Mouse (Mus musculus) monocyte, adult 5-6 weeks (primary cell): ENCODE measurements around the gene Pitpnc1. TPM values are rescaled to one million over a fixed set of nuclear protein-coding genes. Genes with fewer than 3 reads are reported as not detected.
A peak's percentile ranks its signal among the peaks of the same experiment; 100 is the strongest.

ENCODE experiments used
- ATAC-seq: fragments of 153-309, 156-312 bp; replicated peaks from 2 replicates; pipeline ENCODE4 v1.8.0; 2017; ENCODE audit warnings: mild to moderate bottlenecking; ENCODE audit not compliant: low TSS enrichment, insufficient number of reproducible peaks, severe bottlenecking, poor library complexity, low FRiP score
- total RNA-seq: library from RNA; stranded (forward); fragments of 200-1000, 200-491, 200-594 nt; gene quantifications from 3 replicates; pipeline ENCODE4 v1.2.3, GENCODE M21; 2017

Pitpnc1 gene
- total RNA-seq, 1 experiment from 2014 or later = 18.5 TPM

DNA sequence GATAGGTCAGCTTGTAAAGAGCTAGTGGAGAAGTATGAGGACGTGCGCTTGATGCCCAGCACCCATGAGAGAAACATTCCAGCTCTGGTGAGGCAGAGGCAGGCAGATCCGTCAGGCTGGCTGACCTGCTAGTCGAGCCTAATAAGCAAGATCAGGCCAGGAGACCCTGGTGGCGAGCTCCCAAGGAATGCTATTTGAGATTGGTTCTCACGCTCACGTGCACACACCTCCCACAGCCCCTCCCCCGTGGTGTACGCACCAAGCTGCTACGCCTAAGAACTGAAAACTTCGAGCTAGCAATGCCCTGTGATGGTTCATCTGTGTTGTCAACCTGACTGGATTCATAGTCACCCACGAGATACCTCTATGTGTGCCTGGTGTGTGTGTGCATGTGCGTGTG, 148.3 kb downstream of the Pitpnc1 start:
- ATAC-seq = no peak

DNA sequence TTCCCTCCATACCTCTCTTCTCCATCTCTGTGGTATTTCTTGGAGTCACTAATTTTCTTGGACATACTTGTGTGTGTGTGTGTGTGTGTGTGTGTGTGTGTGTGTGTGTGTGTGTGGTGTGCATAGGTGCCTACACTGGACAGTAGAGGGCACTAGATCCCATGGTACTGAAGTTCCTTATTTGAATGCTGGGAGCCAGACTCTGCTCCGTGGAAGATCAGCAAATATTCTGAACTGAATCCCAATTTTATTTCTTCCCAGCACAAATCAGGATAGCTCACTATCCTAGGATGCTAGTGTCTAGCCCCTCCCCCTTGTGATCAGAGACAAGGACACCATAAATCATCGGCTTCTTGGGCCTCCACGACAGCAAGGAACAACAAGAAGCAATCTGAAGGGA, 148.7 kb downstream of the Pitpnc1 start:
- ATAC-seq = no peak

DNA sequence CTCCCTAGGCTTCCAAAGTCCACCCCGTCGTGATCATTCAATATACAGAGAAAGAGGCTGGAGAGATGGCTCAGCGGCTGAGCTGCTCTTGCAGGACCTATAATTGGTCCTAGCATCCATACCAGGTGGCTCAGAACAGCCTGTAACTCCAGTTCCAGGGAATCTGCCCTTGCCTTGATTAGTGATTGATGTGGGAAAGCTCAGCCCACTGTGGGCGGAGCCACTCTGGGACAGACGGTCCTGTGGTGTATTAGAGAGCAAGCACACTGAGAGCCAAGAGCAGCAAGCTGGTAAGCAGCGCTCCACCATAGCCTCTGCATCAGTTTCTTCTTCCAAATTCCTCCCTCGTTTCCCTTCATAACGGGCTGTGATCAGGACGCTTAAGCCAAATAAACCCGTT, 150.6 kb downstream of the Pitpnc1 start:
- ATAC-seq = no peak

DNA sequence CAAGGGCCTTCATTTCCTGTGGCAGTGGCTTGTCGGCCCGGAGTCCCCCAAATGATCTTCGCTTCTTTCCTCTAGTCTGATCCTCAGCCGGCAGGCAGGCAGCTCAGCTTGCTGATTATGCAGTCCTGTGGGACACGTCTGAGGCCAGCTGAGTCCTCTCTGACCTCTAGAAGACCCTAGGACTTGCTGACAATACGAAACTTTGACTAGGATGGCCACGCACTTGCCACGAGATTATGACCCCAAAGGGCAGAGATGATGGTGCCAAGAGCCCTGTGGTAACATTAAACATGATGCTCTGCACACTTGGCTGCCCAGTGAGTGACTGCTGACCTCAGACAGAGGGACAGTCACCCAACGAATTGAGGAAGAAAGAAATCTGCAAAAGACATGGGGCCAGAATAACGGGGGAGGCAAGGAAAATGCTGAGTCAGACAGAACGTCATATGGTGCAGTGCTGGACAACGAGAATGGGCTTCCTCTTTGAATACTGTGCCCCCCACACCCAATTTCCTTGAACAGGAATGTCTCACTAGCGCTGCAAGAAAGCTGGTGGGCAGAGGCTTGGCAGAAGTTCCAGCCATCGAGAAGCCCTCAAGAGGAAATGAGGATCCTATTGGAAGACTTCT, 152.7 kb downstream of the Pitpnc1 start:
- ATAC-seq = no peak

DNA sequence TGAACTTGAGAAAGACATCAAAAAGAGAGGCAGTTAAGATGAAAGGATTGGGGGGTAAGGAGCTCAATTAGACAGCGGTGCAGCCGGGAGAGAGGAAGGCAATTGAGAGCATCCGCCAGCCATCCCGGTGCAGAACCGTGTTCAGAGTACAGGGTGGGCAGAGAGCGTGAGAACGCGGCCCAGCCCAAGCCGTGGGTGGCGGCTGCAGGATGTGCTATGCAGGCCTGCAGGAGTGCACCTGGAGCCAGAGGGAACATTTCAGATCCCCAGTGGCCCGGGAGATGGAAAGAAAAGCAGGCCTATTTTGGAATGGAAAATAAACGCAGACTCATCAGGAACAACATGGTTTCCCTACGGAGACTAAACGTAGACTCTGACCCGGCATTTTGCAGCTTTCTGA, 155.0 kb downstream of the Pitpnc1 start:
- ATAC-seq = no peak

DNA sequence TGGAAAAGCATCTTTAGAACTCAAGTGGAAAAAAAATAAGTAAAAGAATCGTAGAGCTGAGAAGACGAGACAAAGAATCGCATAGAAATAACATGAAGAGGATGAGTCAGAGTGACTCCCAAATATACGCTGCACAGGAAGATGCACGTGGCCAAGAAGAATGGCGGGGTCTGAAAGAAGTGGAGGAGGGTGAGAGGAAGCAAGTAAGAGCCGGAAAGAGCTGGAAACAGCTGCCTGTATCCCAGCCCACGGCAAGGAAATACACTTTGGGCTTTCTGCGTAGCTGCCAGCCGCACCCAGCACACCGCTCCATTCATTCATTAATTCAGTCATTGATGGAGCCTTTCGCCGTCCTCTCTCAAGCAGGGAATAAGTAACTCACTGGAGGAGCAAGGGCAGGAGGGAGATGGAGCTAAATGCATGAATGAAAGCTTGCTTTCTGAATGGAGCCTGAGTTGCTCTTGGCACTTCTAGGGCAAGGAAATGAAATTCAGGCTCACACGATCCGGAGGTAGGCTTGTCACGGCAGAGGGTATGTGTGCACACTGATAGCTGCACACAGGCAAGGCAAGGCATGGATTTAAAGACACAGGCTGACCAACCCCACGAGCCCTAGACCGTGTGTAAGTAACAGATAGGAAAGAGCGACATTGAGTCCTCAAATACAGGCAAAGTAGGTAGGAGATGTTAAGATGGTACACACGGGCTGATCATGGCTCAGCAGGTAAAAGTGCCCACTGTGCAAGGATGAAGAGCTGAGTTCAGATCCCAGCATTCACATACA, 160.0 kb downstream of the Pitpnc1 start:
- no peak for ATAC-seq

DNA sequence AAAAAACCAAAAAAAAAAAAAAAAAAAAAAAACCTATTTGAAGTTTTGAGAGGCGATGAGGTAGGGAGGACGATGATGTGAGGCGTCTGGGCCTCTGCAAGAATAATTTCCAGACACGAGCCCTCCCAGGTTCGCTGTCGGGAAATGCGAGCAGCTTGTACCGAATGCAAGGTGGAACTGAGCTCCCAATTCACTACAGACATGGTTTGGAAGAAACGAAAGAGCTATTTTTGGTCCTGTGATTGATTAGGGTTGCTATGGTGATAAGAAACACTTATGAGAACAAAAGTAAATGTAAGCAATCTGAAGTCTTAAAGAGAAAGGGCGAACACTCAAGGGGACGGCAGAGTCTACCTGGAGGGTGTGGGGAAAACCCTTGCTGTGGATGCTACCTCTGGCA, 164.3 kb downstream of the Pitpnc1 start:
- no peak for ATAC-seq

DNA sequence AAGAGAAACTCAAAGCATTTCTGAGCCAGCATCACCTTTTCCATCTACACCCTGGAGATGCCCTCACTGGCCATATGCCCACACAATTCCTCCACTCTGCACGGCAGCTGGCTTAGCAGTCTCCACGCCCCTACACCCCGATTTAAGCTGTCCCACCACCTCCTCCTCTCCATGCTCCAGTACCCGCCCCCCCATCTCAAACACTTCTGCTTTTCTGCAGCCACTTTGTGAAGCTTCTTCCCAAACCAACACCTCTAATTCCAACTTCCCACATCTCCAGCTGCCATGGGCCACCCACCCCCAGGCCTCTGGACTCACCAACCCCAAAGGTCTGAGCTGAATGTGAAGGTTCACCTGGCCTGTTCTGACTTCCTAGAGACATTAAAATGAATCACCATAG, 168.4 kb downstream of the Pitpnc1 start:
- ATAC-seq = no peak

DNA sequence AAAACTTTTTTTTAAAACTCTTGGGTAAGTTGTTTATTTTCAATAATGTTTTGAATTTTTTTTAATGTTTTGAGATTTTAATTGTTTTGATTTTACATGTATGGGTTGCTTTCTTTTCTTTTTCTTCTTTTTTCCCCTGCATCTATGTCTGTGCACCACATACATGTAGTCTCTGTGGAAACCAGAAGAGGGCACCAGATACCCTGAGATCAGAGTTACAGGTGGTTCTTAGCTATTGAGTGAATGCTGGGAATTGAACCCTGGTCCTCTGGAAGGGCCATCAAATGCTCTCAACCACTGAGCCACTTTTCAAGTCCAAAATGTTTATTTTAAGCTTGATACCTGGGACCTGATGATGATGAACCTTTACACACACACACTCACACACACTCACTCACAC, 170.3 kb downstream of the Pitpnc1 start:
- ATAC-seq = no peak

DNA sequence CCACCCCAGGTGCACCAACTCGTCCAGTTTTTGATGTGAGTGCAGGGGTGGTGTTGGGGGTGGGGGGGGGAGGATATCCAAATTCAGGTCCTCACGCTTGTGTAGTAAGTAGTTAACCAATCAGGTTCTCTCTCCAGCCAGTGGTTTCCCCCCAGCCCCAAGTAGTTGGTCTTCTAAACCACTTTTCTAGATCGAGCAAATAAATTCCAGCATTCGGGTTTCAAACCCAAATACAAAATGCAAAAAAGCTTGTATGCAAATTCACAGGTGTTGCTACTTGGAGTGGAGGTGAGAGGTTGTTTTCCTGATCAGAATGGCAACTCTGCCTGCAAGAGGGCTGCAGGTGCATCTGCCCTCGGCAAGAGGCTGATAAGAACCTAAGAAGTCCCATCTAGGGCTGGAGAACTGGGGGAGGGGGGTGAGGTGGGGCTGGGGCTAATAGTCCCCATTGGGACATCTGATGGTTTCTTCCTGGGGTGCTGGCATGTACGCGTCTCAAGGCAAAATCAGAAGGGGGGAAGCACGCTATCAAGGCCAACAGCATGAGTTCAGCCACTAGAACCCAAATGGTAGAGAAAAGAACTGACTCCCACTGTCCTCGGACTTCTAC, 170.9 kb downstream of the Pitpnc1 start:
- no peak for ATAC-seq

DNA sequence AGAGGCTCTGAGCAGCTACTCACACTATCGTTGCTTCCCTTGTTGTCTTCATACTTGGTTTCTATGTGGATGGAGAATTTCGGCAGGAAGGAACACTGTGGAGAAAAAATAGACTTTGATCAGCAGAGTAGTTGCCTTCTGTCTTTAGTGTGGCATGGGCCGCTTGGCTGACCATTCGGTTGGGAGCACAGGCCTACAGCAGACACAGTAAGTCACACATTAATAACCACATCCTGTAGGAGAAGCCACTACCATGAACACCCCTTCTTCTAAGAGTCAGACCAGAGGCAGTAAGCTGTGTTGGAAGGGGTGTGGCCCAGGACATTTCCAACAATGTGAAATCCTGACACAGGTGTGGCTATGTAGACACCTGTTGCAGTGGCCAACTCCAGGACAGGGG, 174.3 kb downstream of the Pitpnc1 start:
- ATAC-seq = peak; percentile 50; the same call in 1 of the 2 replicates

DNA sequence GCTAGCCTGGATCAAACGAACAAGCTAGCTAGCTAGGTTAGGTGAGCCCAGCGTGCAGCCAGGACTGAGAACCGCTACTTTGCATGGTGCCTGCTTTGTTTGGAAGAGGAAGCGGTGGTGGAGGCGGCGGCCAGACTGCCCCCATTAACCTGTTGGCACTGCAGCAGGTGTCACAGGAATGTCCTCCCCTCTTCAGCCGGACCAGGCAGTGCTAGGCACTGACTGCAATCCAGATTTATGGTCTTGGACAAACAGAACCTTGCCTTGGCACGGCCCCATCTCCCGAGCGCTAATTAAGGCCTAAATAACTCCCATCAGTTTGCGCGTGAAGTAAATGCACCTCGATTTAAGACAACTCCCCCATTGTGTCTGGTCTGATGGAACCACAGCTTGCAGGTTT, 178.5 kb downstream of the Pitpnc1 start:
- ATAC-seq = no peak

DNA sequence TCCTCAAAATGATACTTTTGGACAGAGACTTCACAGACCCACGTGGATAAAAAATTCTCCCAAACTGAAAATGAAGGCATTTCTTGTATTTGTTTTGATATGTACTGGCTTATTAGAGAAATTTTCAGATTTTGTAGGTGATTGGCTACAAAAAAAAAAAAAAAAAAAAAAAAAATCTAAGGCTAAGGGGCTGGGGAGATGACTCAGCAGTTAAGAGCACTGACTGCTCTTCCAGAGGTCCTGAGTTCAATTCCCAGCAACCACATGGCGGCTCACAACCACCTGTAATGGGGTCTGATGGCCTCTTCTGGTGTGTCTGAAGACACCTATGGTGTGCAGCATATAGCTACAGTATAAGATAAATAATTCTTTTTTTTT, 182.3 kb downstream of the Pitpnc1 start:
- no peak for ATAC-seq

DNA sequence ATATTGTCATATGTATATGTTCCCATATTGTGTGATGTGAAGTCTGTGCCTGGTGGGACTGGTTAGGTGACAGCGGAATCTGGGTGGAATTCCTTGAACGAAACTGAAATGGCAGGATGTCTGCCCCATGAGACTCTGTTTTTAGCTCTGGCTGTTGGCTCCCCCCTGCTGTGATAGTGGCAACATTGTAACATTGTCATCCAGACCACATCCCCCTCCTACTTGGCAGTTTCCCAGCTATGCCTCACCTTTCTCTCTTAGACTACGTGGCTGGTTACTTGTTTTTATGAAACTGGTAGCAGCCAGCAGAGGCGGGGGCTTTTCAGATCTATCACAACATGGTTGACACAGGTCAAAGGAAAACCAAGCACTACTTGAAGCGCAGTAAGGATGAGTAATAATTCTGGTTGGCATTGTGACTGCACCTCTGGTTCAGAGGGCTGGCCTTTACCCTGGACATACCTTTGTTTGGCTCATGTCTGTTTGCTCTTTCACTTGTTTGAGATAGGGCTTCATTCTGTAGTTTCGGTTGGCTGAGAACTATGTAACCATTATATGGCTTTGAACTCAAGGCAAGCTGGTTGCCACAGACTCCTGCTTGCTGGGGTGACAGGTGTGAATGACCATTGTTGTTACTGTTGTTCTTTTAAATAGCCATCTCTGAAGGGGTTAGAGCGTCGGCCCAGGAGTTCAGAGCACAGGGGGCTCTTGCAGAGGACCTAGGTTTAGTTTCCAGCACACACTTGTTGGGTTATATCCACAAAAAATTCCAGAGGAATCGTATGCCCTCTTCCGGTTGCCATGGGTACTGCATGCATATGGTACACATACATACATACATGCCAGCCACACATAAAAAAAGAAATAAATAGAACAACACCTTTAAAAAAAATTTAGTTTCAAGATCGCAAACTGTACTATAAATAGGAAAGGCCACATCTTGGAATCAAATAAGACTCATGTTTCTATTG, 183.0 kb downstream of the Pitpnc1 start:
- no peak for ATAC-seq

DNA sequence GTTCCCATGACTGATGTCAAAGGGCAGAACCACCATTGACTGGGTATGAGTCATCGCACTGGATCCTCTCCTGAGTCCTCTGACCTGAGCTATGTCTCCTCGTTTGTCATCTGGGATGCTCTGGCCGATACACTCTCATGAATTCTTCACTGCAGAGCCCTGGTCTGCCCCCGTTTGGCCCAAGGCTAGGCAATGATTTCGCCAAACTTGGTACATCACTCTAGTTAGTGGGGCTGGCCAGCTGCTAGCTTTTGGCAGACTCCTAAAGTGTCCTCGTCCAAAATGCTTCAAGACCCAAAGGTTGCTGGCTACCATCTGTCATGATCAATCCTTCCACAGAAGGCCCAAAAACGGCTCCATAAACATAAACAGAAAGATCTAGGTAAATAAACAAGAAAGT, 184.8 kb downstream of the Pitpnc1 start:
- no peak for ATAC-seq

DNA sequence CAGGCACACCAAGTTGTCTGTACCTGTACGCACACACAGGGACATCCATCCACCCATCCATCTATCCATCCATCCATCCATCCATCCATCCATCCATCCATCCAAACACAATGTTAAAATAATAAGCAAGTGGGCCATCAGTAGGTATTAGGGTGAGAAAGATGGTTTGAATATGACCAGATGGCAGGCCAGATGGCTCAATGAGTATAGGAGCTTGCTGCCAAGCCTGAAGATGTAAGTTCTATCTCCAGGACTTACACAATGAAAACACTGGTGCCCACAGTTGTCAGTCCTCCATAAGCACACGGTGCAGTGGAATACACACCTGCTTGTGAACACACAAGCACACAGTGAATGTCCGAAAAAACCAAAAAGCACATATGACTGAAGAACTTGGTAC, 186.9 kb downstream of the Pitpnc1 start:
- no peak for ATAC-seq

DNA sequence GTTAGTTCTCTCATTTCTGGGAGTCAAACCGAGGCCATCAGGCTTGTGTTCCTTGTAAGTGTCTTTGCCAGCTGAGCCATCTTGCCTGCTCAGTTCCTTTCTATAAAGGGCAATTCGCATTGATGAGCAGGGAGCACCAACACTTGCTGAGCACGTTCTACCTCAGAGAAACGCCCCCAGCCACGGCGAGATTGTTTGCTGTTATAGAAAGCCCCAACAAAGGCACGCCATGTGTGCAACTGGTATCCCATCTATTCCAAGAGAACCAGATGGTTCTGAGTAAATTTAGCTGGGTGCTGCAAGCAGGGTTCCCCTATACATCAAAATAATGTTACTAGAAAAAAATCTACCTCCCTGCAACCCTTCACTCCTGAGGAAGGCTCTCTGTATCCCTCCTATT, 188.0 kb downstream of the Pitpnc1 start:
- ATAC-seq = no peak

DNA sequence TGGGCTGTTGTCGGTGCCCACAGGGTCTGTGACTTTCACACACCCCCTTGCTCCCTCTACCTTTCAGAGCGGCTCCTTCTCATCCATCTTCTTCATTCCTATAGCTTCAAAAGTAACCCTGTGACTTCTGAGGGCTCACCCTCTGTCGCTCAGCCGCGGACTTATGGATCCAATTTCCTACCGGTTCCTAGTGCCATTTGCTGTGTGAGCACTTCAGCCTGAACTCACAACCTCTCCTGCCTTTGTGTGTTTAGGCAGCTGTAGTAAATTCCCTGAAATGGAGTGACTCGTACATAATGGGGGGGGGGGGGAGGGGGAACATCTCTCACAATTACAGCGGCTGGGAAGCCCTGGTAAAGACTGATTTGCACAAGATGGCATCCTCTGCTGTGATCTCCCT, 191.2 kb downstream of the Pitpnc1 start:
- no peak for ATAC-seq

DNA sequence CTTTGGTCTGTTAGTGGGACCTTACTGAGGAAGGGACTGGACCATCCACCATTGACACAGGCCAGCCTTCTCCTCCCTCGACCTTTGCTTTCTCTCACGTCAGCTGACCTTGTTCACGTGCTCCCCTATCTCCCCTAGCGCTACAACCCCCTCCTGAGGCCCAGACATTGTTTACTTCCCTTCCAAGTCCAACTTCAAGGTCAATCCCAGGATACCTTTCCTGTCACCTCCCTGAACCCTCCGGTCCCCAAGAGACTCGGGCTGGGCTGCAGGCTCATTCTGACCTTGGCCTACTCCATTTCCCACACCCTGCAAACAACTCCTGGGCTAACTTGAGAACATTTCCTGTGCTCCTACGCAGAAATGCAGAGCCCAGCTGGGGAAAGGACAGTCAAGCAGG, 193.6 kb downstream of the Pitpnc1 start:
- no peak for ATAC-seq
